Mouse (Mus musculus) limb, embryonic 12.5 days (tissue): ENCODE measurements at regions not wholly inside any gene's neighbourhood (a gene's known extent, or its start where the extent isn't known, plus 50 kb on each side); places are given as distances from the start of the nearest gene placed in this dataset.

Experiments
- ATAC-seq: fragments of 200-750 bp; cut with Nextera tagmentation; 2 replicates; pipeline ENCODE4 v1.8.0; 2017; ENCODE audit warnings: low read depth, moderate TSS enrichment; ENCODE audit not compliant: insufficient number of reproducible peaks, insufficient read depth, low FRiP score, low TSS enrichment
- H3K27ac ChIP-seq: fragments of 300-500 bp; sonication (generic); 2 replicates; pipeline ENCODE4 v1.5.1; 2016; ENCODE audit warnings: mild to moderate bottlenecking, moderate library complexity
- H3K27me3 ChIP-seq: fragments of 300-500 bp; sonication (generic); 2 replicates; pipeline ENCODE4 v1.6.1; 2016; ENCODE audit warnings: mild to moderate bottlenecking, moderate library complexity
- H3K36me3 ChIP-seq: fragments of 300-500 bp; sonication (generic); 2 replicates; pipeline ENCODE4 v1.6.1; 2016; ENCODE audit warnings: mild to moderate bottlenecking, moderate library complexity
- H3K4me1 ChIP-seq: fragments of 300-500 bp; sonication (generic); replicated peaks from 2 replicates; pipeline ENCODE4 v1.6.1; 2016
- H3K4me2 ChIP-seq: fragments of 300-500 bp; sonication (generic); 2 replicates; pipeline ENCODE4 v1.6.1; 2016; ENCODE audit warnings: mild to moderate bottlenecking, moderate library complexity
- H3K4me3 ChIP-seq: fragments of 300-500 bp; sonication (generic); replicated peaks from 2 replicates; pipeline ENCODE4 v1.5.1; 2016; ENCODE audit warnings: mild to moderate bottlenecking
- H3K9ac ChIP-seq: fragments of 300-500 bp; sonication (generic); replicated peaks from 2 replicates; pipeline ENCODE4 v1.6.1; 2016; ENCODE audit warnings: mild to moderate bottlenecking, moderate library complexity
- H3K9me3 ChIP-seq: fragments of 300-500 bp; sonication (generic); 2 replicates; pipeline ENCODE4 v1.6.1; 2016; ENCODE audit warnings: mild to moderate bottlenecking, moderate library complexity
- WGBS: fragments of 180-500 bp; shearing (Covaris S2); methylation state at CpG from one replicate; pipeline ENCODE4 v1.1.7; 2016; 5-methylcytosine and 5-hydroxymethylcytosine counted together

GRCm38 (mm10) chr3:148630865-148631264 lies 359.5 kb downstream of the Adgrl2 start:
- ATAC-seq, result no peak
- WGBS, result 63% methylated on average over 7 of the region's 7 CpGs
- Histone ChIP-seq H3K27me3 (no peaks in the 10 kb centered on the region), H3K27ac (no peak overlapping the region), H3K9me3 (no peaks in the 10 kb centered on the region), H3K9ac (no peak overlapping the region), H3K36me3 (no peaks in the 10 kb centered on the region), H3K4me3 (no peak overlapping the region), H3K4me1 (peaks cover 13% of the 10 kb centered on the region), H3K4me2 (no peak overlapping the region)

GRCm38 (mm10) chr3:148614971-148615671 lies 375.2 kb downstream of the Adgrl2 start:
- no peak for ATAC-seq
- peaks cover 3% of the 10 kb centered on the region; the same call in 1 of the 2 replicates for H3K9me3 ChIP-seq

GRCm38 (mm10) chr3:148613443-148613842 lies 376.9 kb downstream of the Adgrl2 start:
- WGBS, result 65% methylated on average over 3 of the region's 3 CpGs
- H3K9me3 ChIP-seq, result peaks cover 3% of the 10 kb centered on the region; the same call in 1 of the 2 replicates

More at GRCm38 (mm10) chr3:148614971-148615671, 375.2 kb downstream of the Adgrl2 start:
- H3K4me2 ChIP-seq, result no peak overlapping the region
- WGBS, result 77% methylated on average over 9 of the region's 9 CpGs
- no peak overlapping the region for H3K27ac ChIP-seq
- no peak overlapping the region for H3K4me3 ChIP-seq
- H3K36me3 ChIP-seq, result no peaks in the 10 kb centered on the region
- no peaks in the 10 kb centered on the region for H3K27me3 ChIP-seq
- no peak overlapping the region for H3K9ac ChIP-seq
- peaks cover 6% of the 10 kb centered on the region for H3K4me1 ChIP-seq

GRCm38 (mm10) chr3:148603276-148603675 lies 387.1 kb downstream of the Adgrl2 start:
- Histone ChIP-seq H3K4me1 (no peaks in the 10 kb centered on the region), H3K27ac (no peak overlapping the region), H3K36me3 (no peaks in the 10 kb centered on the region), H3K27me3 (no peaks in the 10 kb centered on the region), H3K4me2 (no peak overlapping the region), H3K4me3 (no peak overlapping the region), H3K9me3 (no peaks in the 10 kb centered on the region), H3K9ac (no peak overlapping the region)
- no peak for ATAC-seq
- 89% methylated on average over 6 of the region's 6 CpGs for WGBS

More at GRCm38 (mm10) chr3:148613443-148613842, 376.9 kb downstream of the Adgrl2 start:
- ATAC-seq, result no peak
- H3K9ac ChIP-seq, result no peak overlapping the region
- H3K27me3 ChIP-seq, result no peaks in the 10 kb centered on the region
- H3K36me3 ChIP-seq, result no peaks in the 10 kb centered on the region
- H3K4me2 ChIP-seq, result no peak overlapping the region
- H3K27ac ChIP-seq, result no peak overlapping the region
- H3K4me1 ChIP-seq, result peaks cover 6% of the 10 kb centered on the region
- no peak overlapping the region for H3K4me3 ChIP-seq

GRCm38 (mm10) chr3:148602730-148603255 lies 387.6 kb downstream of the Adgrl2 start:
- Histone ChIP-seq H3K27me3 (no peaks in the 10 kb centered on the region), H3K4me3 (no peak overlapping the region), H3K4me1 (no peaks in the 10 kb centered on the region), H3K27ac (no peak overlapping the region), H3K4me2 (no peak overlapping the region), H3K36me3 (no peaks in the 10 kb centered on the region), H3K9me3 (no peaks in the 10 kb centered on the region), H3K9ac (no peak overlapping the region)
- WGBS, result 87% methylated on average over 5 of the region's 5 CpGs
- no peak for ATAC-seq

GRCm38 (mm10) chr3:148595561-148595960 lies 394.8 kb downstream of the Adgrl2 start:
- Histone ChIP-seq H3K27ac (no peak overlapping the region), H3K9ac (no peak overlapping the region), H3K9me3 (no peaks in the 10 kb centered on the region), H3K4me2 (no peak overlapping the region), H3K36me3 (no peaks in the 10 kb centered on the region), H3K4me3 (no peak overlapping the region), H3K4me1 (no peaks in the 10 kb centered on the region), H3K27me3 (no peaks in the 10 kb centered on the region)
- ATAC-seq, result no peak
- 89% methylated on average over 4 of the region's 4 CpGs for WGBS

GRCm38 (mm10) chr3:148589556-148589955 lies 400.8 kb downstream of the Adgrl2 start:
- Histone ChIP-seq H3K27me3 (no peaks in the 10 kb centered on the region), H3K4me2 (no peak overlapping the region)
- 64% methylated on average over 2 of the region's 2 CpGs for WGBS

GRCm38 (mm10) chr3:148575735-148576134 lies 414.6 kb downstream of the Adgrl2 start:
- ATAC-seq, result no peak
- H3K9me3 ChIP-seq, result no peaks in the 10 kb centered on the region
- H3K4me1 ChIP-seq, result no peaks in the 10 kb centered on the region
- no peaks in the 10 kb centered on the region for H3K36me3 ChIP-seq
- H3K4me2 ChIP-seq, result no peak overlapping the region
- 86% methylated on average over 1 of the region's 1 CpGs for WGBS
- no peak overlapping the region for H3K4me3 ChIP-seq
- H3K27ac ChIP-seq, result no peak overlapping the region
- no peaks in the 10 kb centered on the region for H3K27me3 ChIP-seq
- no peak overlapping the region for H3K9ac ChIP-seq

More at GRCm38 (mm10) chr3:148589556-148589955, 400.8 kb downstream of the Adgrl2 start:
- no peak overlapping the region for H3K9ac ChIP-seq
- ATAC-seq, result no peak
- no peaks in the 10 kb centered on the region for H3K9me3 ChIP-seq
- H3K27ac ChIP-seq, result no peak overlapping the region
- no peak overlapping the region for H3K4me3 ChIP-seq
- H3K4me1 ChIP-seq, result no peaks in the 10 kb centered on the region
- H3K36me3 ChIP-seq, result no peaks in the 10 kb centered on the region

GRCm38 (mm10) chr3:148572493-148572892 lies 417.9 kb downstream of the Adgrl2 start:
- no peak overlapping the region for H3K27ac ChIP-seq
- H3K4me2 ChIP-seq, result no peak overlapping the region

GRCm38 (mm10) chr3:148564716-148565115 lies 425.6 kb downstream of the Adgrl2 start:
- Histone ChIP-seq H3K4me3 (no peak overlapping the region), H3K36me3 (no peaks in the 10 kb centered on the region), H3K9ac (no peak overlapping the region), H3K27me3 (no peaks in the 10 kb centered on the region), H3K27ac (no peak overlapping the region), H3K4me2 (no peak overlapping the region), H3K9me3 (no peaks in the 10 kb centered on the region), H3K4me1 (no peaks in the 10 kb centered on the region)
- WGBS, result 84% methylated on average over 4 of the region's 4 CpGs
- no peak for ATAC-seq

More at GRCm38 (mm10) chr3:148572493-148572892, 417.9 kb downstream of the Adgrl2 start:
- ATAC-seq, result no peak
- Histone ChIP-seq H3K9me3 (no peaks in the 10 kb centered on the region), H3K4me1 (no peaks in the 10 kb centered on the region), H3K9ac (no peak overlapping the region), H3K27me3 (no peaks in the 10 kb centered on the region), H3K4me3 (no peak overlapping the region), H3K36me3 (no peaks in the 10 kb centered on the region)
- WGBS, result 97% methylated on average over 4 of the region's 4 CpGs

- no peaks in the 10 kb centered on the region for H3K4me1 ChIP-seq
- H3K4me2 ChIP-seq, result no peak overlapping the region
- H3K36me3 ChIP-seq, result no peaks in the 10 kb centered on the region
- no peaks in the 10 kb centered on the region for H3K9me3 ChIP-seq
- H3K27ac ChIP-seq, result no peak overlapping the region
- H3K4me3 ChIP-seq, result no peak overlapping the region
- H3K27me3 ChIP-seq, result no peaks in the 10 kb centered on the region
- WGBS, result 59% methylated on average over 4 of the region's 4 CpGs
- H3K9ac ChIP-seq, result no peak overlapping the region
- no peak for ATAC-seq
Measured at GRCm38 (mm10) chr3:148561211-148561610, 429.1 kb downstream of the Adgrl2 start.
